Mouse (Mus musculus) liver, adult (tissue): Measurements from ENCODE around the gene Klhl6.
A peak's percentile ranks its signal among the peaks of the same experiment; 100 is the strongest.

Experiments
- GATA4 ChIP-seq: IDR thresholded peaks from 2 replicates; pipeline ENCODE4 v1.6.1; 2014; ENCODE audit warnings: mild to moderate bottlenecking, low read length; ENCODE audit not compliant: insufficient replicate concordance

Gene Klhl6

GRCm38 (mm10) chr16:19982537-19983257 lies at the start of gene Klhl6:
TSS of gene Klhl6 (minus strand) at chr16:19983037.
- peak; percentile 85; the same call in 1 of the 2 replicates for TF ChIP-seq GATA4

- no peak for TF ChIP-seq GATA4
These were observed 40.0 kb upstream of the Klhl6 start for GRCm38 (mm10) chr16:20022821-20023220.

- TF ChIP-seq GATA4, result no peak
These were observed 39.0 kb upstream of the Klhl6 start for GRCm38 (mm10) chr16:20021848-20022247.

- no peak for TF ChIP-seq GATA4
These were observed 29.8 kb upstream of the Klhl6 start for GRCm38 (mm10) chr16:20012647-20013046.

GRCm38 (mm10) chr16:20006066-20006465 lies 23.2 kb upstream of the Klhl6 start:
- TF ChIP-seq GATA4, result no peak

GRCm38 (mm10) chr16:19997616-19998015 lies 14.8 kb upstream of the Klhl6 start:
- no peak for TF ChIP-seq GATA4

- no peak for TF ChIP-seq GATA4
These were observed 13.0 kb upstream of the Klhl6 start for GRCm38 (mm10) chr16:19995818-19996217.

- TF ChIP-seq GATA4, result no peak
These were observed 10.4 kb upstream of the Klhl6 start for GRCm38 (mm10) chr16:19993278-19993677.

GRCm38 (mm10) chr16:19990536-19990935 lies 7.7 kb upstream of the Klhl6 start:
- no peak for TF ChIP-seq GATA4

- no peak for TF ChIP-seq GATA4
These were observed 4.8 kb upstream of the Klhl6 start for GRCm38 (mm10) chr16:19987589-19987988.

- no peak for TF ChIP-seq GATA4
These were observed 2.2 kb upstream of the Klhl6 start for GRCm38 (mm10) chr16:19984884-19985643.

- no peak for TF ChIP-seq GATA4
These were observed 722 bp upstream of the Klhl6 start for GRCm38 (mm10) chr16:19983559-19983958.

GRCm38 (mm10) chr16:19981684-19982083 lies 1.2 kb downstream of the Klhl6 start:
- no peak for TF ChIP-seq GATA4

- TF ChIP-seq GATA4, result no peak
These were observed 1.8 kb downstream of the Klhl6 start for GRCm38 (mm10) chr16:19981006-19981405.

GRCm38 (mm10) chr16:19979755-19980154 lies 3.1 kb downstream of the Klhl6 start:
- TF ChIP-seq GATA4, result no peak

- no peak for TF ChIP-seq GATA4
These were observed 5.6 kb downstream of the Klhl6 start for GRCm38 (mm10) chr16:19977282-19977681.

- TF ChIP-seq GATA4, result no peak
These were observed 6.0 kb downstream of the Klhl6 start for GRCm38 (mm10) chr16:19976825-19977224.

GRCm38 (mm10) chr16:19975432-19975831 lies 7.4 kb downstream of the Klhl6 start:
- no peak for TF ChIP-seq GATA4
